Mouse (Mus musculus) hindbrain, embryonic 12.5 days (tissue): ENCODE results near the gene Pola1. TPM values are rescaled to one million over a fixed set of nuclear protein-coding genes. Genes with fewer than 3 reads are reported as not detected.
"Not testable (repeated sequence)": the region's sequence is repeated elsewhere in the genome, so short reads cannot be mapped to it uniquely, and the experiment has no call there.

Source experiments
- ATAC-seq: fragments of 200-750 bp; cut with Nextera tagmentation; 2 replicates; pipeline ENCODE4 v1.8.0; 2017; ENCODE audit warnings: moderate TSS enrichment; ENCODE audit not compliant: low FRiP score
- H3K27ac ChIP-seq: fragments of 300-500 bp; sonication (generic); 2 replicates; pipeline ENCODE4 v1.5.1; 2016; ENCODE audit warnings: mild to moderate bottlenecking
- H3K27me3 ChIP-seq: fragments of 300-500 bp; sonication (generic); 2 replicates; pipeline ENCODE4 v1.6.1; 2016; ENCODE audit warnings: mild to moderate bottlenecking
- H3K36me3 ChIP-seq: fragments of 300-500 bp; sonication (generic); 2 replicates; pipeline ENCODE4 v1.6.1; 2016; ENCODE audit warnings: mild to moderate bottlenecking
- H3K4me1 ChIP-seq: fragments of 300-500 bp; sonication (generic); 2 replicates; pipeline ENCODE4 v1.6.1; 2016
- H3K4me2 ChIP-seq: fragments of 300-500 bp; sonication (generic); replicated peaks from 2 replicates; pipeline ENCODE4 v1.6.1; 2016; ENCODE audit warnings: mild to moderate bottlenecking
- H3K4me3 ChIP-seq: fragments of 300-500 bp; sonication (generic); 2 replicates; pipeline ENCODE4 v1.5.1; 2016; ENCODE audit warnings: mild to moderate bottlenecking
- H3K9ac ChIP-seq: fragments of 300-500 bp; sonication (generic); 2 replicates; pipeline ENCODE4 v1.6.1; 2016; ENCODE audit warnings: mild to moderate bottlenecking, moderate library complexity
- H3K9me3 ChIP-seq: fragments of 300-500 bp; sonication (generic); replicated peaks from 2 replicates; pipeline ENCODE4 v1.6.1; 2016; ENCODE audit warnings: mild to moderate bottlenecking
- WGBS: fragments of 180-500 bp; shearing (Covaris S2); methylation state at CpG from one replicate; pipeline ENCODE4 v1.1.7; 2016; 5-methylcytosine and 5-hydroxymethylcytosine counted together
- polyA plus RNA-seq: library from polyadenylated mRNA; unstranded; fragments of >200 nt; fragmentation: Nextera tagmentation; extraction: Ambion mirVana; gene quantifications from 2 replicates; pipeline ENCODE4 v1.2.1, GENCODE M21; 2016

The Pola1 gene
- polyA plus RNA-seq, 1 experiment from 2014 or later, result 13.3 TPM

- Histone ChIP-seq H3K4me1 (0 out of 2 replicates have a peak, but pooled peaks cover 2% of the 10 kb centered on the region), H3K27me3 (no peaks in the 10 kb centered on the region), H3K9ac (no peak overlapping the region), H3K27ac (no peak overlapping the region), H3K4me3 (no peak overlapping the region), H3K36me3 (no peaks in the 10 kb centered on the region), H3K4me2 (no peak overlapping the region), H3K9me3 (no peaks in the 10 kb centered on the region)
- no peak for ATAC-seq
- WGBS, result 82% methylated on average over 2 of the region's 2 CpGs
These were observed 3.0 kb upstream of the Pola1 start for GRCm38 (mm10) chrX:93634861-93635375.

GRCm38 (mm10) chrX:93630256-93630655 is 1.7 kb downstream of the Pola1 start:
- Histone ChIP-seq H3K9me3 (no peaks in the 10 kb centered on the region), H3K4me3 (no peak overlapping the region), H3K4me1 (0 out of 2 replicates have a peak, but pooled peaks cover 2% of the 10 kb centered on the region), H3K27me3 (no peaks in the 10 kb centered on the region), H3K36me3 (no peaks in the 10 kb centered on the region), H3K9ac (no peak overlapping the region), H3K4me2 (no peak overlapping the region), H3K27ac (no peak overlapping the region)
- WGBS, result 85% methylated on average over 1 of the region's 1 CpGs
- no peak for ATAC-seq

GRCm38 (mm10) chrX:93602214-93602613 is 29.7 kb downstream of the Pola1 start:
- Histone ChIP-seq H3K9me3 (no peaks in the 10 kb centered on the region), H3K36me3 (no peaks in the 10 kb centered on the region), H3K4me3 (no peak overlapping the region), H3K27ac (no peak overlapping the region), H3K9ac (no peak overlapping the region), H3K4me1 (no peaks in the 10 kb centered on the region), H3K4me2 (no peak overlapping the region), H3K27me3 (no peaks in the 10 kb centered on the region)
- 83% methylated on average over 1 of the region's 1 CpGs for WGBS
- ATAC-seq, result no peak

GRCm38 (mm10) chrX:93594283-93594682 is 37.7 kb downstream of the Pola1 start:
- H3K4me3 ChIP-seq, result no peak overlapping the region
- no peak overlapping the region for H3K9ac ChIP-seq
- no peak overlapping the region for H3K27ac ChIP-seq
- no peaks in the 10 kb centered on the region for H3K36me3 ChIP-seq
- no peak overlapping the region for H3K4me2 ChIP-seq
- no peaks in the 10 kb centered on the region for H3K9me3 ChIP-seq
- no peak for ATAC-seq
- H3K4me1 ChIP-seq, result no peaks in the 10 kb centered on the region
- H3K27me3 ChIP-seq, result no peaks in the 10 kb centered on the region
- 97% methylated on average over 4 of the region's 4 CpGs for WGBS

- Histone ChIP-seq H3K4me1 (no peaks in the 10 kb centered on the region), H3K27me3 (no peaks in the 10 kb centered on the region), H3K4me3 (no peak overlapping the region), H3K27ac (no peak overlapping the region), H3K4me2 (no peak overlapping the region), H3K36me3 (no peaks in the 10 kb centered on the region), H3K9me3 (no peaks in the 10 kb centered on the region), H3K9ac (no peak overlapping the region)
- 92% methylated on average over 2 of the region's 2 CpGs for WGBS
- no peak for ATAC-seq
These were observed 51.0 kb downstream of the Pola1 start for GRCm38 (mm10) chrX:93580931-93581330.

- Histone ChIP-seq H3K36me3 (no peaks in the 10 kb centered on the region), H3K27me3 (no peaks in the 10 kb centered on the region), H3K4me1 (no peaks in the 10 kb centered on the region), H3K4me2 (no peak overlapping the region), H3K27ac (no peak overlapping the region), H3K4me3 (no peak overlapping the region), H3K9ac (no peak overlapping the region), H3K9me3 (no peaks in the 10 kb centered on the region)
- ATAC-seq, result no peak
- WGBS, result 40% methylated on average over 1 of the region's 1 CpGs
These were observed 74.8 kb downstream of the Pola1 start for GRCm38 (mm10) chrX:93557171-93557570.

GRCm38 (mm10) chrX:93539779-93540178 is 92.2 kb downstream of the Pola1 start:
- Histone ChIP-seq H3K36me3 (no peaks in the 10 kb centered on the region), H3K27ac (no peak overlapping the region), H3K27me3 (no peaks in the 10 kb centered on the region), H3K4me1 (no peaks in the 10 kb centered on the region), H3K4me2 (no peak overlapping the region), H3K9me3 (no peaks in the 10 kb centered on the region), H3K4me3 (no peak overlapping the region), H3K9ac (no peak overlapping the region)
- WGBS, result 89% methylated on average over 2 of the region's 2 CpGs
- no peak for ATAC-seq

GRCm38 (mm10) chrX:93502865-93503353 is 129.0 kb downstream of the Pola1 start:
- WGBS, result 75% methylated on average over 2 of the region's 2 CpGs
- H3K27ac ChIP-seq, result no peak overlapping the region
- no peaks in the 10 kb centered on the region for H3K4me1 ChIP-seq
- H3K36me3 ChIP-seq, result no peaks in the 10 kb centered on the region
- no peak overlapping the region for H3K9ac ChIP-seq
- no peak overlapping the region for H3K4me2 ChIP-seq
- no peak overlapping the region for H3K4me3 ChIP-seq
- no peaks in the 10 kb centered on the region for H3K27me3 ChIP-seq
- no peaks in the 10 kb centered on the region for H3K9me3 ChIP-seq
- no peak for ATAC-seq

- Histone ChIP-seq H3K4me3 (no peak overlapping the region), H3K27me3 (no peaks in the 10 kb centered on the region), H3K4me2 (no peak overlapping the region), H3K36me3 (no peaks in the 10 kb centered on the region), H3K9ac (no peak overlapping the region), H3K27ac (no peak overlapping the region), H3K9me3 (no peaks in the 10 kb centered on the region), H3K4me1 (no peaks in the 10 kb centered on the region)
- ATAC-seq, result no peak
- 82% methylated on average over 6 of the region's 6 CpGs for WGBS
These were observed 134.4 kb downstream of the Pola1 start for GRCm38 (mm10) chrX:93497597-93497996.

GRCm38 (mm10) chrX:93465711-93466110 is 166.2 kb downstream of the Pola1 start:
- WGBS, result 49% methylated on average over 1 of the region's 1 CpGs
- Histone ChIP-seq H3K4me2 (no peak overlapping the region), H3K36me3 (no peaks in the 10 kb centered on the region), H3K27ac (no peak overlapping the region), H3K4me1 (no peaks in the 10 kb centered on the region), H3K27me3 (no peaks in the 10 kb centered on the region), H3K9ac (no peak overlapping the region), H3K4me3 (no peak overlapping the region), H3K9me3 (no peaks in the 10 kb centered on the region)
- ATAC-seq, result no peak

- Histone ChIP-seq H3K4me3 (no peak overlapping the region), H3K4me1 (no peaks in the 10 kb centered on the region), H3K9ac (no peak overlapping the region), H3K9me3 (no peaks in the 10 kb centered on the region), H3K36me3 (no peaks in the 10 kb centered on the region), H3K27ac (no peak overlapping the region), H3K4me2 (no peak overlapping the region), H3K27me3 (no peaks in the 10 kb centered on the region)
- ATAC-seq, result no peak
- 51% methylated on average over 6 of the region's 6 CpGs for whole genome bisulfite sequencing
These were observed 202.2 kb downstream of the Pola1 start for GRCm38 (mm10) chrX:93429738-93430260.

GRCm38 (mm10) chrX:93428956-93429737 is 202.8 kb downstream of the Pola1 start:
- Histone ChIP-seq H3K4me1 (no peaks in the 10 kb centered on the region), H3K4me3 (no peak overlapping the region), H3K36me3 (no peaks in the 10 kb centered on the region), H3K27me3 (no peaks in the 10 kb centered on the region), H3K9ac (no peak overlapping the region), H3K9me3 (no peaks in the 10 kb centered on the region), H3K4me2 (no peak overlapping the region), H3K27ac (no peak overlapping the region)
- ATAC-seq, result no peak
- 53% methylated on average over 9 of the region's 9 CpGs for WGBS

GRCm38 (mm10) chrX:93400871-93401270 is 231.1 kb downstream of the Pola1 start:
- not testable (repeated sequence) for H3K4me1 ChIP-seq, ATAC-seq, H3K9ac ChIP-seq, H3K4me2 ChIP-seq, H3K9me3 ChIP-seq, H3K36me3 ChIP-seq, H3K4me3 ChIP-seq, H3K27me3 ChIP-seq, H3K27ac ChIP-seq
